Mouse (Mus musculus): ENCODE data around the gene Cers1. TPM values are rescaled to one million over a fixed set of nuclear protein-coding genes. Genes with fewer than 3 reads are reported as not detected.

The Cers1 gene
- polyA plus RNA-seq, 1 experiment from 2014 or later: 10.6 TPM

- DNase-seq (ENCODE audit: low spot score) (peak; percentile 60), ATAC-seq (replicated peaks; ENCODE audit: low FRiP score) (no peak)
- Histone ChIP-seq H3K4me1 (replicated peaks; ENCODE audit: control insufficient read depth, insufficient read depth, low read length) (peaks cover 13% of the 10 kb centered on the region), H3K27ac (ENCODE audit: low read depth, low read length) (no peak overlapping the region), H3K9ac (ENCODE audit: low read length) (no peak overlapping the region), H3K4me3 (ENCODE audit: low read depth, low read length) (no peak overlapping the region), H3K9me3 (ENCODE audit: control insufficient read depth, low read length) (no peaks in the 10 kb centered on the region), H3K4me2 (ENCODE audit: low read depth, low read length, severe bottlenecking) (no peak overlapping the region), H3K27me3 (ENCODE audit: control insufficient read depth, insufficient read depth, low read length) (peaks cover 68% of the 10 kb centered on the region), H3K36me3 (ENCODE audit: control insufficient read depth, insufficient read depth, low read length) (no peaks in the 10 kb centered on the region)
- 6% methylated on average over 37 of the region's 37 CpGs for WGBS
Observed at GRCm38 (mm10) chr8:70376275-70376741, 60.7 kb downstream of the Cers1 start.

GRCm38 (mm10) chr8:70377049-70377448 is 61.5 kb downstream of the Cers1 start:
- H3K9ac ChIP-seq (ENCODE audit: low read length): no peak overlapping the region
- peaks cover 13% of the 10 kb centered on the region for H3K4me1 ChIP-seq (replicated peaks; ENCODE audit: control insufficient read depth, insufficient read depth, low read length)
- H3K4me2 ChIP-seq (ENCODE audit: low read depth, low read length, severe bottlenecking): no peak overlapping the region
- DNase-seq (ENCODE audit: low spot score): no peak
- no peak overlapping the region for H3K27ac ChIP-seq (ENCODE audit: low read depth, low read length)
- H3K36me3 ChIP-seq (ENCODE audit: control insufficient read depth, insufficient read depth, low read length): no peaks in the 10 kb centered on the region
- peaks cover 62% of the 10 kb centered on the region for H3K27me3 ChIP-seq (ENCODE audit: control insufficient read depth, insufficient read depth, low read length)
- H3K4me3 ChIP-seq (ENCODE audit: low read depth, low read length): no peak overlapping the region
- 11% methylated on average over 15 of the region's 15 CpGs for WGBS
- no peak for ATAC-seq (replicated peaks; ENCODE audit: low FRiP score)
- no peaks in the 10 kb centered on the region for H3K9me3 ChIP-seq (ENCODE audit: control insufficient read depth, low read length)

GRCm38 (mm10) chr8:70380069-70380468 is 64.5 kb downstream of the Cers1 start:
- ATAC-seq (replicated peaks; ENCODE audit: low FRiP score) (no peak), DNase-seq (ENCODE audit: low spot score) (no peak)
- Histone ChIP-seq H3K4me1 (replicated peaks; ENCODE audit: control insufficient read depth, insufficient read depth, low read length) (peaks cover 2% of the 10 kb centered on the region; the same call in 1 of the 2 replicates), H3K27ac (ENCODE audit: low read depth, low read length) (no peak overlapping the region), H3K9ac (ENCODE audit: low read length) (no peak overlapping the region), H3K36me3 (ENCODE audit: control insufficient read depth, insufficient read depth, low read length) (no peaks in the 10 kb centered on the region), H3K4me2 (ENCODE audit: low read depth, low read length, severe bottlenecking) (no peak overlapping the region), H3K27me3 (ENCODE audit: control insufficient read depth, insufficient read depth, low read length) (peaks cover 32% of the 10 kb centered on the region), H3K9me3 (ENCODE audit: control insufficient read depth, low read length) (no peaks in the 10 kb centered on the region), H3K4me3 (ENCODE audit: low read depth, low read length) (no peak overlapping the region)
- 83% methylated on average over 12 of the region's 12 CpGs for WGBS

Other genes with a start within 250 kb of the Cers1 start
- gene Tm6sf2, start 242.9 kb upstream of the Cers1 start, polyA plus RNA-seq (2014; fragmentation: Nextera tagmentation; extraction: Ambion mirVana): 0.76 and 1.3 TPM in 2 replicates
- gene Hapln4, start 232.3 kb upstream of the Cers1 start, polyA plus RNA-seq (2014; fragmentation: Nextera tagmentation; extraction: Ambion mirVana): 0.05 TPM in 1 of 2 replicates, not detected in the other
- gene Ncan, start 194.9 kb upstream of the Cers1 start, polyA plus RNA-seq (2014; fragmentation: Nextera tagmentation; extraction: Ambion mirVana): 51.5 and 60.4 TPM in 2 replicates
- gene Nr2c2ap, start 184.4 kb upstream of the Cers1 start, polyA plus RNA-seq (2014; fragmentation: Nextera tagmentation; extraction: Ambion mirVana): 20.7 and 23.9 TPM in 2 replicates
- gene Rfxank, start 176.6 kb upstream of the Cers1 start, polyA plus RNA-seq (2014; fragmentation: Nextera tagmentation; extraction: Ambion mirVana): 15.2 and 17.6 TPM in 2 replicates
- 40.5 and 41.9 TPM in 2 replicates for gene Borcs8, start 176.3 kb upstream of the Cers1 start, polyA plus RNA-seq (2014; fragmentation: Nextera tagmentation; extraction: Ambion mirVana)
- 0.67 and 1.1 TPM in 2 replicates for gene Mef2b, start 176.1 kb upstream of the Cers1 start, polyA plus RNA-seq (2014; fragmentation: Nextera tagmentation; extraction: Ambion mirVana)
- gene Tmem161a, start 143.4 kb upstream of the Cers1 start, polyA plus RNA-seq (2014; fragmentation: Nextera tagmentation; extraction: Ambion mirVana): 42.5 and 45.1 TPM in 2 replicates
- 1.9 and 2.5 TPM in 2 replicates for gene Slc25a42, start 103.5 kb upstream of the Cers1 start, polyA plus RNA-seq (2014; fragmentation: Nextera tagmentation; extraction: Ambion mirVana)
- 60.4 and 74.7 TPM in 2 replicates for gene Sugp2, start 81.5 kb upstream of the Cers1 start, polyA plus RNA-seq (2014; fragmentation: Nextera tagmentation; extraction: Ambion mirVana)
- gene Armc6, start 81.3 kb upstream of the Cers1 start, polyA plus RNA-seq (2014; fragmentation: Nextera tagmentation; extraction: Ambion mirVana): 31.2 and 35.7 TPM in 2 replicates
- 87.6 and 91.4 TPM in 2 replicates for gene Homer3, start 32.9 kb upstream of the Cers1 start, polyA plus RNA-seq (2014; fragmentation: Nextera tagmentation; extraction: Ambion mirVana)
- gene Ddx49, start 13.3 kb upstream of the Cers1 start, polyA plus RNA-seq (2014; fragmentation: Nextera tagmentation; extraction: Ambion mirVana): 54.4 and 61.5 TPM in 2 replicates
- gene Cope, start 13.3 kb upstream of the Cers1 start, polyA plus RNA-seq (2014; fragmentation: Nextera tagmentation; extraction: Ambion mirVana): 220 and 268 TPM in 2 replicates
- gene Gdf1, start 14.0 kb downstream of the Cers1 start, polyA plus RNA-seq (2014; fragmentation: Nextera tagmentation; extraction: Ambion mirVana): 1.8 and 2.6 TPM in 2 replicates
- gene Upf1, start 37.5 kb downstream of the Cers1 start, polyA plus RNA-seq (2014; fragmentation: Nextera tagmentation; extraction: Ambion mirVana): 25.6 and 25.8 TPM in 2 replicates
- gene Comp, start 57.8 kb downstream of the Cers1 start, polyA plus RNA-seq (2014; fragmentation: Nextera tagmentation; extraction: Ambion mirVana): 0.56 TPM in 1 of 2 replicates, not detected in the other
- gene Crtc1, start 123.8 kb downstream of the Cers1 start, polyA plus RNA-seq (2014; fragmentation: Nextera tagmentation; extraction: Ambion mirVana): 16.3 and 18.1 TPM in 2 replicates
- 17.5 and 19.5 TPM in 2 replicates for gene Klhl26, start 161.2 kb downstream of the Cers1 start, polyA plus RNA-seq (2014; fragmentation: Nextera tagmentation; extraction: Ambion mirVana)
- gene Tmem59l, start 171.6 kb downstream of the Cers1 start, polyA plus RNA-seq (2014; fragmentation: Nextera tagmentation; extraction: Ambion mirVana): 10.4 and 10.6 TPM in 2 replicates
- 4.9 and 10.9 TPM in 2 replicates for gene Crlf1, start 177.4 kb downstream of the Cers1 start, polyA plus RNA-seq (2014; fragmentation: Nextera tagmentation; extraction: Ambion mirVana)
- gene Rex1bd, start 191.0 kb downstream of the Cers1 start, polyA plus RNA-seq (2014; fragmentation: Nextera tagmentation; extraction: Ambion mirVana): 113 and 123 TPM in 2 replicates
- 715 TPM in 2 replicates for gene Uba52, start 195.0 kb downstream of the Cers1 start, polyA plus RNA-seq (2014; fragmentation: Nextera tagmentation; extraction: Ambion mirVana)
- gene Fkbp8, start 211.9 kb downstream of the Cers1 start, polyA plus RNA-seq (2014; fragmentation: Nextera tagmentation; extraction: Ambion mirVana): 268 and 290 TPM in 2 replicates
- 56.0 and 59.9 TPM in 2 replicates for gene Kxd1, start 212.2 kb downstream of the Cers1 start, polyA plus RNA-seq (2014; fragmentation: Nextera tagmentation; extraction: Ambion mirVana)
- gene Ell, start 223.7 kb downstream of the Cers1 start, polyA plus RNA-seq (2014; fragmentation: Nextera tagmentation; extraction: Ambion mirVana): 21.8 and 22.2 TPM in 2 replicates